Mouse (Mus musculus): ENCODE data around the gene Arsb. TPM values are rescaled to one million over a fixed set of nuclear protein-coding genes. Genes with fewer than 3 reads are reported as not detected.
"Not testable (repeated sequence)": the region's sequence is repeated elsewhere in the genome, so short reads cannot be mapped to it uniquely, and the experiment has no call there.

Gene Arsb
- polyA plus RNA-seq, 1 experiment from 2014 or later, result 11.9 TPM

DNA sequence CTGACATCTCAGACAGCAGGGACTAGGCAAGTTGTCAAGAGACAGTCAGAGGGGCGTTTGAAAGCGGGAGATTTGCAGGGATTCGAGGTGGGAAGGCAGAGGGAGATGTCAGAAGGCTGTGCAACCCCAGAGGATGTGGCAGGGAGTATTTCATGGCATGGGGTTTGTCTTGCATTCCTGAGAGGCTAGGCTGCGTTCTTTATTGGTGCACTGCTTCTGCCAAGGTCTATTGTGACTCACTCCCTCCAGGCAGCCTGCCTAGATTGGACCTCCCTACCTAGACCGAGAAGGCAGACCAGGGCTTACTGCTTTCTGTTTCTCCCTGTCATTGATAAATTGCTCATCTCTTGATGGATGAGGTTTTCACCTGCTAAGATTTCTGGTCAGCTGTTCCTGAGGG, 204.2 kb downstream of the Arsb start:
- H3K9me3 ChIP-seq, result no peaks in the 10 kb centered on the region
- no peak overlapping the region for H3K9ac ChIP-seq
- H3K4me1 ChIP-seq, result peaks cover 3% of the 10 kb centered on the region; the same call in 1 of the 2 replicates
- no peak overlapping the region for H3K27ac ChIP-seq
- H3K4me2 ChIP-seq, result no peak overlapping the region
- H3K36me3 ChIP-seq, result no peaks in the 10 kb centered on the region
- H3K4me3 ChIP-seq, result no peak overlapping the region
- no peaks in the 10 kb centered on the region for H3K27me3 ChIP-seq
- ATAC-seq (ENCODE audit: insufficient number of reproducible peaks, insufficient read depth, low FRiP score, low TSS enrichment, low read depth), result no peak
- 78% methylated on average over 5 of the region's 5 CpGs for WGBS

DNA sequence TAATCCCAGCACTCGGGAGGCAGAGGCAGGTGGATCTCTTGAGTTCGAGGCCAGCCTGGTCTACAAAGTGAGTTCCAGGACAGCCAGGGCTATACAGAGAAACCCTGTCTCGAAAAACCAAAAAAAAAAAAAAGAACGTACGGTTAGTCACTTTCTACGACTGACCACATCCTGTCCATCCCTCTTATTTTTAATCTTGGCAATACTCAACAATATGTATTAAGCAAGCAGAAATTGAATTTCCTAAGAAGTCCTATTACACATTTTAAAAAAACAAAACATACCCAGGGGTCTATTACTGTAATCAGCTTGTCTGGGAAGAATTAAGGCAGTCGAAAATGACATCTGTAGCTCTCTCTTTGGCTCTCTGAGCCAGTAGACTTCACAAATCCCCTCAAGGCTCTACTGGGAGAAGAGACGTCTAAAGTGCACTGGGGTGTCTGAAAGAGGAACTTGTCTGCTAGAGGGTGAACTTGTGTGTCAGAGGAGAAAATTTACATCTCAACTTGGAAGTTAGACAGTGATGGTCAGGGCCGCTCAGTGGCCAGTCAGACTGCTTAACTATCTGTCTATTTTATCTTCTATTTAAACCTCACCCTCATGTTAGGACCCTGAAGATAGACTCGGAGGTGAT, 205.6 kb downstream of the Arsb start:
- Histone ChIP-seq H3K4me2 (no peak overlapping the region), H3K27ac (no peak overlapping the region), H3K36me3 (no peaks in the 10 kb centered on the region), H3K4me1 (peaks cover 3% of the 10 kb centered on the region; the same call in 1 of the 2 replicates), H3K9ac (no peak overlapping the region), H3K27me3 (no peaks in the 10 kb centered on the region), H3K9me3 (no peaks in the 10 kb centered on the region), H3K4me3 (no peak overlapping the region)
- no peak for ATAC-seq (ENCODE audit: insufficient number of reproducible peaks, insufficient read depth, low FRiP score, low TSS enrichment, low read depth)
- 55% methylated on average over 10 of the region's 10 CpGs for WGBS

DNA sequence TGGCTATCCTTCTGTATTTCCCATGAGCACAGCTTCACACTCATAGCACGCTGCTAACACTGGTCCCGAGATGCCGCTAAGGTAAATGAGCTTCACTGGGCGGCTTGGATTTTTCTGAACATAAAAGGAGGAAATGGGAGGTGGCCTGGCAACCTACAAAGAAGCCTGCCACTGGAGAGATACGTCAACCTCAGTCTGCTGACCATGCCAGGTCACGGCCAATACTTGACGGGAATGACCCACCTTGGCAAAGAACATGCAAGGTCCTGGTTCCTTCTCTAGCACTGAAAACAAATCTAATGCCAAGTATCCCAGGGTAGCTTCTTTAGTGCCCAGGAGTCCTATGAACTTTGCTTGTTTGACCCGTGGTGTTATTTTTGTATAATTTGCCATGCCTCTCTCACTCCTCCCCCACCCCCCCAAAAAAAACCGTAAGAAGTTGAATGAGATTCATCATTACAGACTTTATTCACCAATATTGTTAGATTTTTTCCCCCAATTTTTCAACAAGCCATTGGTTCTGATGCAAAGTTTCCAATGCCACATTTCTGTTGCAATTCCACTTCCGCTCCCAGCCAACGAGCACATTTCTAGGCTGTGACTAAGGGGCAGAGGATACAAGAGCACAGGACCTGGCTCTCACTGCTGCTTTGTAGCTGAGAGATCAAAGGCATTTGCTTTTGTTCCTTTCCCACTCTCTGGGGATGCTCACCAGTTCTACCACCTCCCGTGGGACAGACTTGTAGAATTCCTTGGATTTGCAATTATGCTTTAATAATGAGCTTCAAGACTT, 207.5 kb downstream of the Arsb start:
- H3K36me3 ChIP-seq, result no peaks in the 10 kb centered on the region
- no peak for ATAC-seq (ENCODE audit: insufficient number of reproducible peaks, insufficient read depth, low FRiP score, low TSS enrichment, low read depth)
- no peak overlapping the region for H3K4me2 ChIP-seq
- H3K9ac ChIP-seq, result no peak overlapping the region
- H3K4me3 ChIP-seq, result no peak overlapping the region
- H3K27me3 ChIP-seq, result no peaks in the 10 kb centered on the region
- peaks cover 3% of the 10 kb centered on the region; the same call in 1 of the 2 replicates for H3K4me1 ChIP-seq
- H3K9me3 ChIP-seq, result no peaks in the 10 kb centered on the region
- WGBS, result 76% methylated on average over 12 of the region's 12 CpGs
- no peak overlapping the region for H3K27ac ChIP-seq

DNA sequence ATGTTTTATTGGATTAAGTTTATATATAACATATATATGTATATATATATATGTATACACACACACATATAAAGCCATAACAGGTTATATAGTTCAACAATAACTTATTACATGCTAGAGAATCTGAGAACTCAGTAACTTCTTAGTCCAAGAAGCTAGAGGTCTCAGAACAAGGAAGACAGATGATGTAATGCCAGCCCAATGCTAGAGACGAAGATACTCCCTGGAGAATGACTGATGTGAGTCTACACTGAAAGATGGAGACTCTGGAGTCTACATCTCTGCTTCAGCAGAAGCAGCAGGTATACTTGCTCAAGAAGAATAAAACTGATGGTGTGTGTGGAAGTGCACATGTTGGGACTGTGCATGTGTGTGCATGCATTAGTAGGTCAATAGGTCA, 208.3 kb downstream of the Arsb start:
- 77% methylated on average over 1 of the region's 1 CpGs for WGBS
- no peaks in the 10 kb centered on the region for H3K27me3 ChIP-seq
- no peaks in the 10 kb centered on the region for H3K36me3 ChIP-seq
- no peak overlapping the region for H3K4me2 ChIP-seq
- peaks cover 3% of the 10 kb centered on the region; the same call in 1 of the 2 replicates for H3K4me1 ChIP-seq
- ATAC-seq (ENCODE audit: insufficient number of reproducible peaks, insufficient read depth, low FRiP score, low TSS enrichment, low read depth), result no peak
- no peak overlapping the region for H3K27ac ChIP-seq
- no peaks in the 10 kb centered on the region for H3K9me3 ChIP-seq
- H3K9ac ChIP-seq, result no peak overlapping the region
- H3K4me3 ChIP-seq, result no peak overlapping the region

DNA sequence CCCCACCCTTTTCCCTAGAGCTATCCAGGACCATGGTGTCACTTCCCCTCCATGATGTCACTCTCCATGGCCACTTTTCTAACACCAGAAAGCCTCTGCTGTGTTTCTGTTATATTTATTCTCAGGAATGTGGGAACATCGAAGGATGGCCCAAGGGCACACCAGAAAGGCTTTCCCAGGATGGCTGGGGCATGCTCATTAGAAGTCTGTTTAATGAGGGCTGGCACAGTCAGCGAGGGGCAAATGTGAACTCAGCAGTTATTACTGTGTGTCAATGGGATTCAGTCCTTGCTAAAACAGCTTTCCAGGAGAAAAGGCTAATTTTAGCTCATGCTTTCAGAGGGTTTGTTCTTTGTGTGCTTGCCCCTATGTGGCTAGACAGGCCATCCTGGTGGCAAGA, 213.1 kb downstream of the Arsb start:
- Histone ChIP-seq H3K27ac (no peak overlapping the region), H3K4me1 (peaks cover 4% of the 10 kb centered on the region; the same call in 1 of the 2 replicates), H3K27me3 (no peaks in the 10 kb centered on the region), H3K36me3 (no peaks in the 10 kb centered on the region), H3K4me3 (no peak overlapping the region), H3K9me3 (no peaks in the 10 kb centered on the region), H3K9ac (no peak overlapping the region), H3K4me2 (no peak overlapping the region)
- WGBS, result 57% methylated on average over 2 of the region's 2 CpGs
- ATAC-seq (ENCODE audit: insufficient number of reproducible peaks, insufficient read depth, low FRiP score, low TSS enrichment, low read depth), result no peak

GRCm38 (mm10) chr13:93985181-93985580, 213.8 kb downstream of the Arsb start:
- H3K4me3 ChIP-seq, result no peak overlapping the region
- H3K9ac ChIP-seq, result no peak overlapping the region
- H3K4me1 ChIP-seq, result peaks cover 10% of the 10 kb centered on the region
- no peaks in the 10 kb centered on the region for H3K36me3 ChIP-seq
- H3K9me3 ChIP-seq, result no peaks in the 10 kb centered on the region
- H3K27me3 ChIP-seq, result no peaks in the 10 kb centered on the region
- WGBS, result 70% methylated on average over 7 of the region's 7 CpGs
- H3K27ac ChIP-seq, result no peak overlapping the region
- no peak for ATAC-seq (ENCODE audit: insufficient number of reproducible peaks, insufficient read depth, low FRiP score, low TSS enrichment, low read depth)
- H3K4me2 ChIP-seq, result no peak overlapping the region

- H3K4me2 ChIP-seq; H3K27me3 ChIP-seq; H3K9me3 ChIP-seq; H3K4me3 ChIP-seq; H3K9ac ChIP-seq; H3K27ac ChIP-seq; H3K36me3 ChIP-seq; ATAC-seq (ENCODE audit: insufficient number of reproducible peaks, insufficient read depth, low FRiP score, low TSS enrichment, low read depth): not testable (repeated sequence)
- peaks cover 12% of the 10 kb centered on the region for H3K4me1 ChIP-seq
- WGBS, result 88% methylated on average over 8 of the region's 8 CpGs
These were observed 214.3 kb downstream of the Arsb start for GRCm38 (mm10) chr13:93985750-93986149.

DNA sequence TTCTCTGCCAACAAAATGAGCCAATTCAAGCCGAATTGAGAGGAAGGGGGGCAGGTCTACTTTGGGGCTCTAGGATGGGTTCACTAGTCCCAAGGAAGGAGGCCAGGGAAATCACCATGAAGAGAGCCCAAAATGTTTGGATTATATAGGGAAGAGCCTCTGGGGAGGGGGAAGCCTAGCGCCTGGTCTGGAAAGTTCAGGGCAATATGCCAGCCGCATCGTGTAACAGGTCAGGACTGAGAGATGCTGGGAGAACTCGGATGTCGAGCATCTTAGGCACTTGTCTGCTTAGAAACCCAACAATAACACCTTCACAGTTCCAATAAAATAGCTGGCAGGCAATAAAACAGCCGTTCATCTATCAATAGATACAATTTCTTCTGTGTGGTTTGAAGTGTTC, 216.2 kb downstream of the Arsb start:
- 67% methylated on average over 7 of the region's 7 CpGs for WGBS

GRCm38 (mm10) chr13:93989208-93989607, 217.8 kb downstream of the Arsb start:
- H3K4me3 ChIP-seq, result no peak overlapping the region
- H3K9me3 ChIP-seq, result peaks cover 6% of the 10 kb centered on the region; the same call in 1 of the 2 replicates
- H3K9ac ChIP-seq, result no peak overlapping the region
- ATAC-seq (ENCODE audit: insufficient number of reproducible peaks, insufficient read depth, low FRiP score, low TSS enrichment, low read depth), result no peak
- no peaks in the 10 kb centered on the region for H3K27me3 ChIP-seq
- H3K4me1 ChIP-seq, result peaks cover 12% of the 10 kb centered on the region
- no peaks in the 10 kb centered on the region for H3K36me3 ChIP-seq
- WGBS, result 76% methylated on average over 4 of the region's 4 CpGs
- no peak overlapping the region for H3K4me2 ChIP-seq
- no peak overlapping the region for H3K27ac ChIP-seq

More for the DNA sequence above, 216.2 kb downstream of the Arsb start:
- Histone ChIP-seq H3K27ac (0 out of 2 replicates have a peak overlapping the region, but pooled peaks have one; percentile 1), H3K4me1 (peaks cover 12% of the 10 kb centered on the region), H3K4me2 (no peak overlapping the region), H3K9ac (no peak overlapping the region), H3K9me3 (peaks cover 6% of the 10 kb centered on the region; the same call in 1 of the 2 replicates), H3K27me3 (no peaks in the 10 kb centered on the region), H3K4me3 (no peak overlapping the region), H3K36me3 (no peaks in the 10 kb centered on the region)
- ATAC-seq (ENCODE audit: insufficient number of reproducible peaks, insufficient read depth, low FRiP score, low TSS enrichment, low read depth), result no peak

DNA sequence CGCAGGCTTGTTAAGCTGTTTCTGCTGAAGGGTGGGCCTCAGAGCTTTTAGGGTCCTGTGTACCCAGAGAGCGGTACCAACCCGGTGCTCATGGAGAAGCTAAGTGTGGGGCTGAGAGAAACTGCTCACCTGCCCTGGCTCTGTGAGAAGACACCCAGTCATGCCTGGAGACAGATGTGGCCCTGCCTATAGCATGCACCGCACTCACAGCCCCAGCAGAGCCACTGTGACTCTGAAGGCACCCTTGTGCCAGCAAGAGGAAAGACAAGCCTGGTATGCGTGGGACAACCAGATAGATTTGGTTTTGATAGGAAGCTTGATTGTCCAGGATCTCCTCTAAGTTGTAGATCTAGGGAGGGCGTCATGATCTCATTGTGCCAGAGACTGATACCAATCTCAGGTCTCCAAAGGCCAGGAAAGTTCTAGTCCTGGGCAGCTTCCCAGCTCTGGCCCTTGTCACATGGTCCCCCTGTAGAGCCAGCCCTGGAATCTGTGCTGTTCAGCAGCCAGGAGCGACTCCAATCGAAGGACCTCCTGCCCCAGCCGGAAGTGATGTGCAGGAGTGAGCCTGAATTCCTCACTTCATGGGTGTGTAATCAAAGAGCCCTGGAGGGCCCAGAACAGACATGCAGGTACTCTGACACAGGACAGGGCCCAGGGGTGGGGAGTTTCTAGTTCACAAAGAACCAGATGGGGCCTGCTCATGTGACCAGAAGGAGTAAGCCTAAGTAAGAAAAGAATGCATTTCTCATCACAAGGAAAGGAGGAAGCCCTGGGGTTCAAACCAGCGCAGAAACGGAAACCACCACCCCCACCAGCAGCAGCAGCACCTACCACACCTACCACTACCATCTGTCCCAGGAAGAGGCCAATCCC, 218.5 kb downstream of the Arsb start:
- H3K4me2 ChIP-seq, result no peak overlapping the region
- H3K4me1 ChIP-seq, result peaks cover 12% of the 10 kb centered on the region
- no peak overlapping the region for H3K9ac ChIP-seq
- 70% methylated on average over 11 of the region's 11 CpGs for WGBS
- no peak overlapping the region for H3K27ac ChIP-seq
- no peak overlapping the region for H3K4me3 ChIP-seq
- H3K27me3 ChIP-seq, result no peaks in the 10 kb centered on the region
- no peaks in the 10 kb centered on the region for H3K36me3 ChIP-seq
- ATAC-seq (ENCODE audit: insufficient number of reproducible peaks, insufficient read depth, low FRiP score, low TSS enrichment, low read depth), result no peak
- peaks cover 6% of the 10 kb centered on the region; the same call in 1 of the 2 replicates for H3K9me3 ChIP-seq

DNA sequence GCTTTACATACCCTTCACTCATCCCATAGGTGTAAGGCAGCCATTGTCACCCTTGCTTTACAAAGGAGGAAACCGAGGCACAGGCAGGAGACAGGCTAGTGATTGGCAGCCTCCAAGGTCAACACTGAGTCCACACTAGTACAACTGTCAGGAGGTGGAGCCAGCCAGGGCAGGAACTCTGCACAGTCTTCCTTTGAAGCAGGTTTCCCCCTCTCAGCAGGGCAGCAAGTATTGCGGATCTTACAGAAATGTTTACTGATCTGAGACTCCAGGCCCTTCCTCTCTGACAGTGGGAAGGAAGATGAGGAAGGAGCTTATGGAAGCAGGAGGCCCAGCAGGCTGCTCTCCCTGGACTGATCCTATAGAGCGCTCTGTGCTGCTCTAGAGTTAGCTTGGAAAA, 219.4 kb downstream of the Arsb start:
- peaks cover 6% of the 10 kb centered on the region; the same call in 1 of the 2 replicates for H3K9me3 ChIP-seq
- WGBS, result 91% methylated on average over 3 of the region's 3 CpGs
- no peak overlapping the region for H3K9ac ChIP-seq
- ATAC-seq (ENCODE audit: insufficient number of reproducible peaks, insufficient read depth, low FRiP score, low TSS enrichment, low read depth), result no peak
- H3K4me1 ChIP-seq, result peaks cover 12% of the 10 kb centered on the region
- H3K36me3 ChIP-seq, result no peaks in the 10 kb centered on the region
- H3K27me3 ChIP-seq, result no peaks in the 10 kb centered on the region
- no peak overlapping the region for H3K27ac ChIP-seq
- no peak overlapping the region for H3K4me3 ChIP-seq
- H3K4me2 ChIP-seq, result no peak overlapping the region
